Comparison of ENCODE assay signal across 27 mouse cellular contexts in genomic region chr3:38647737-38648330, GRCm38 (mm10).
DNase-seq lines count a peak whose midpoint lies in the region; ATAC-seq and TF ChIP-seq lines count a peak whose summit lies in the region.
"Had no signal": no experiment of that assay in that cellular context is flagged by ENCODE, and none has a peak within 500 bp of the region (broad histone marks: within the 10 kb centered on the region; RNA-seq: fewer than 3 reads in every experiment).

No protein-coding gene starts in this region.

- no peaks in the 10 kb centered on the region for H3K27me3 ChIP-seq in kidney, postnatal 0 days (ENCODE audit: insufficient read depth, low read length)
- H3K27me3 ChIP-seq in kidney, embryonic 15.5 days, result no peaks in the 10 kb centered on the region
- no peaks in the 10 kb centered on the region for H3K27me3 ChIP-seq in lung, embryonic 16.5 days (ENCODE audit: control insufficient read depth, insufficient read depth, low read depth, low read length)
- H3K27me3 ChIP-seq: embryonic facial prominence, embryonic 13.5 days; forebrain, embryonic 13.5 days; hindbrain, embryonic 13.5 days had no signal

- 73% methylated on average over 7 of the region's 7 CpGs for WGBS in kidney, postnatal 0 days
- 81% methylated on average over 7 of the region's 7 CpGs for WGBS in kidney, embryonic 15.5 days
- WGBS in lung, embryonic 16.5 days, result 44% methylated on average over 7 of the region's 7 CpGs

- H3K9ac ChIP-seq in kidney, postnatal 0 days (ENCODE audit: low read depth, low read length), result no peak overlapping the region
- H3K9ac ChIP-seq in kidney, embryonic 15.5 days, result no peak overlapping the region
- H3K9ac ChIP-seq in lung, embryonic 16.5 days (ENCODE audit: low read length), result no peak overlapping the region
- H3K9ac ChIP-seq: embryonic facial prominence, embryonic 13.5 days; forebrain, embryonic 13.5 days; hindbrain, embryonic 13.5 days had no signal

- H3K4me2 ChIP-seq in kidney, postnatal 0 days (ENCODE audit: low read length), result no peak overlapping the region
- H3K4me2 ChIP-seq in kidney, embryonic 15.5 days, result no peak overlapping the region
- H3K4me2 ChIP-seq in lung, embryonic 16.5 days (ENCODE audit: low read depth, low read length), result no peak overlapping the region
- H3K4me2 ChIP-seq: embryonic facial prominence, embryonic 13.5 days; forebrain, embryonic 13.5 days; heart, embryonic 11.5 days; hindbrain, embryonic 13.5 days had no signal

- no peak for ATAC-seq in kidney, postnatal 0 days (replicated peaks; ENCODE audit: low FRiP score, low read depth)
- ATAC-seq in kidney, embryonic 15.5 days (replicated peaks; ENCODE audit: low FRiP score), result no peak
- ATAC-seq in lung, embryonic 16.5 days (ENCODE audit: low read depth), result peak; percentile 82
- ATAC-seq: activated CD4-positive, CD25-positive, alpha-beta regulatory T cell, adult 4 months; forebrain, embryonic 13.5 days; forebrain, embryonic 16.5 days had no signal

- no peak for TF ChIP-seq CTCF in kidney, postnatal 0 days (IDR thresholded peaks at IDR 0.05; ENCODE audit: low read depth)

- no peaks in the 10 kb centered on the region for H3K4me1 ChIP-seq in kidney, postnatal 0 days (replicated peaks; ENCODE audit: insufficient read depth, low read length)
- H3K4me1 ChIP-seq in kidney, embryonic 15.5 days, result no peaks in the 10 kb centered on the region
- H3K4me1 ChIP-seq in lung, embryonic 16.5 days (replicated peaks; ENCODE audit: control insufficient read depth, insufficient read depth, low read length), result peaks cover 2% of the 10 kb centered on the region; the same call in 1 of the 2 replicates
- H3K4me1 ChIP-seq: embryonic facial prominence, embryonic 10.5 days; embryonic facial prominence, embryonic 13.5 days; forebrain, embryonic 13.5 days; hindbrain, embryonic 10.5 days had no signal

- intact Hi-C loops in heart, postnatal 14 days (cut with DNase I), result no loop called here

- DNase-seq in heart, adult 11 months, result peak; percentile 43
- no peak for DNase-seq in heart, postnatal 14 days
- DNase-seq in kidney, postnatal 0 days (ENCODE audit: low spot score), result peak; percentile 64
- no peak for DNase-seq in lung, adult 18-20 months
- peak; percentile 16 for DNase-seq in lung, postnatal 36 days
- DNase-seq: adrenal gland, adult 8-10 months; adrenal gland, postnatal 25 days; cerebellum, adult 11-12 months; cerebellum, adult 8-10 months; cerebellum, postnatal 10 days; cerebellum, postnatal 36 days; embryo, embryonic 11 days; gastrocnemius, postnatal 10 days; gastrocnemius, postnatal 36 days; heart, postnatal 36 days had no signal

- H3K27ac ChIP-seq in kidney, postnatal 0 days, result no peak overlapping the region
- H3K27ac ChIP-seq in kidney, embryonic 15.5 days, result no peak overlapping the region
- H3K27ac ChIP-seq in lung, embryonic 16.5 days (ENCODE audit: low read length), result no peak overlapping the region
- H3K27ac ChIP-seq: embryonic facial prominence, embryonic 10.5 days; embryonic facial prominence, embryonic 13.5 days; forebrain, embryonic 10.5 days; forebrain, embryonic 13.5 days; hindbrain, embryonic 10.5 days; hindbrain, embryonic 13.5 days had no signal

- no peaks in the 10 kb centered on the region for H3K9me3 ChIP-seq in kidney, postnatal 0 days (replicated peaks; ENCODE audit: low read length)
- no peaks in the 10 kb centered on the region for H3K9me3 ChIP-seq in kidney, embryonic 15.5 days (replicated peaks)
- no peaks in the 10 kb centered on the region for H3K9me3 ChIP-seq in lung, embryonic 16.5 days (ENCODE audit: control insufficient read depth, low read length)
- H3K9me3 ChIP-seq: embryonic facial prominence, embryonic 10.5 days; embryonic facial prominence, embryonic 13.5 days; forebrain, embryonic 10.5 days; forebrain, embryonic 13.5 days; hindbrain, embryonic 10.5 days; hindbrain, embryonic 13.5 days had no signal

- H3K36me3 ChIP-seq in kidney, postnatal 0 days (ENCODE audit: insufficient read depth, low read length), result no peaks in the 10 kb centered on the region
- H3K36me3 ChIP-seq in kidney, embryonic 15.5 days, result no peaks in the 10 kb centered on the region
- H3K36me3 ChIP-seq in lung, embryonic 16.5 days (ENCODE audit: control insufficient read depth, insufficient read depth, low read length), result no peaks in the 10 kb centered on the region
- H3K36me3 ChIP-seq: embryonic facial prominence, embryonic 10.5 days; embryonic facial prominence, embryonic 13.5 days; forebrain, embryonic 10.5 days; hindbrain, embryonic 10.5 days; hindbrain, embryonic 13.5 days had no signal

- H3K4me3 ChIP-seq in kidney, postnatal 0 days (replicated peaks; ENCODE audit: low read depth, low read length), result no peak overlapping the region
- H3K4me3 ChIP-seq in kidney, embryonic 15.5 days (replicated peaks), result no peak overlapping the region
- no peak overlapping the region for H3K4me3 ChIP-seq in lung, embryonic 16.5 days (ENCODE audit: low read length)
- H3K4me3 ChIP-seq: embryonic facial prominence, embryonic 10.5 days; embryonic facial prominence, embryonic 13.5 days; erythroblast, embryonic 14.5 days; forebrain, embryonic 10.5 days; forebrain, embryonic 13.5 days; hindbrain, embryonic 10.5 days; hindbrain, embryonic 13.5 days had no signal

Comparison
In these comparisons a context has a peak if more than half of its experiments do, and no peak if none do; other contexts are left out.
1. DNase-seq: peak in heart, adult 11 months (single experiment), kidney, postnatal 0 days (single experiment) and lung, postnatal 36 days (single experiment); none in heart, postnatal 14 days (0 of 2) and lung, adult 18-20 months (0 of 2).